Mouse (Mus musculus) ES-E14 (cell line): ENCODE results near the gene Ppp1r36.

Experiments
- CHD2 ChIP-seq: IDR thresholded peaks from 2 replicates; pipeline ENCODE4 v1.6.1; 2014; ENCODE audit warnings: mild to moderate bottlenecking, low read depth, low read length, inconsistent platforms
- HCFC1 ChIP-seq: IDR thresholded peaks from 2 replicates; pipeline ENCODE4 v1.6.1; 2012; ENCODE audit warnings: low read length, inconsistent platforms, borderline replicate concordance; ENCODE audit not compliant: insufficient read depth
- ZC3H11A ChIP-seq: IDR thresholded peaks from 2 replicates; pipeline ENCODE4 v1.6.1; 2012; ENCODE audit warnings: low read depth, mild to moderate bottlenecking, inconsistent platforms, low read length, borderline replicate concordance
- ZNF384 ChIP-seq: IDR thresholded peaks from 2 replicates; pipeline ENCODE4 v1.6.1; 2012; ENCODE audit warnings: low read depth, low read length, inconsistent platforms

DNA sequence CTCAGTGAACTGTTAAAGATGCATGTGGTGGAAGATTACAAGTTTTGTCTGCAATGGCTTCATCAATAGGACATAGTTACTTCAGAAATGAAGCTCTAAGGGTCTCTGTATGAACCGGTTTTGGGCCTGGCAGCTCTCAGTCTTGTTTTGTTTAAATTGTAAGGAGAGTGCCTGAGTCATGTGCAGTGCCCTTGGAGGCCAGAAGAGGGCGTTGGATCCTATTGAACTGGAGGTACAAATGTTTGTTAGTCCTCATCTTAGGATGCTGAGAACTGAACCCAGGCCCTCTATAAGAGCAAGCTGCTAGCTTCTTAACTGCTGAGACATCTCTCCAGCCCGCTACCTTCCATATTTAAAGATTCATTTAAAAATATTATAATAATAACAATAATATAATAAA lies 15.7 kb upstream of the Ppp1r36 start:
- TF ChIP-seq ZNF384 (no peak), ZC3H11A (no peak), HCFC1 (no peak), CHD2 (no peak)
